Mouse (Mus musculus): ENCODE data around the gene Telo2. TPM values are rescaled to one million over a fixed set of nuclear protein-coding genes. Genes with fewer than 3 reads are reported as not detected.

Telo2 gene
- total RNA-seq, 2 experiments from 2014 or later, result 5.0 to 42.6 TPM

DNA sequence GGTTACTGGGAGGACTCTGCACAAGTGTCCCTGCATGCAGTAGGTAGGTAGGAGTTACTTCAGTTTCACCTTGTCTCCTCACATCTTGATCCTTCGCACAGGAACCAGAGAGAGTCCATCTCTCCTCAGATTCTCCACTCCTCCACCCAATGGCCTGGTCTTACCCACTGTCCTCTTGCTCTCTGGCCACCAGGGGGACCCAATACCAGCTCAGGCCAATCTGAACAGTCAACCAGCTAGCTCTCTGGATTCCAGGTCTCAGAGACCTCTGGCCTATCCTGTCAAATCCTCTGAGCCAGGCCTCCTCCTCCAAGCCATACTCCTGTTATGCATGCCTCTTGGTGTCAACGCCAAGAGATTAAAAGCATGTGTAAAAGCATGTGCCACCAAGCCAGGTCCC is 6.2 kb downstream of the Telo2 start:
- ATAC-seq (replicated peaks; ENCODE audit: low FRiP score, poor library complexity, severe bottlenecking), result peak; percentile 78

DNA sequence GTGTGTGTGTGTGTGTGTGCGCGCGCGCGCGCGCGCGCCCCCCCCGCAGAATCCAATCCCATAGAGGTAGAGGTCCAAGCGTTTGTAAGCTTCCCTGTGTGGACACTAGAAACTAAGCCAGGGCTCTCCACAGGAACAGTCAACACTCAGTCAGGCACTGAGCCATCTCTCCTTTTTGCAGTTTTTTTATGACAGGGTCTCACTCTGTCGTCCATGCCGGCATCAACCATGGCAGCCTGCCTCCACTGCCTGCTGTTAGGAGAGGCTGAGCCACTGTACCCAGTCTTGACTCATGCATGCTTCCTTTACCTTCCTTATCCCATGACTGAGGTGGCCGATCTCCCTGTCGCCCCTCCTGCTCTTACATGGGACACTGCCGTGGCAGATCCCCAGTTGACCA is 8.0 kb downstream of the Telo2 start:
- no peak for ATAC-seq (replicated peaks; ENCODE audit: low FRiP score, poor library complexity, severe bottlenecking)

DNA sequence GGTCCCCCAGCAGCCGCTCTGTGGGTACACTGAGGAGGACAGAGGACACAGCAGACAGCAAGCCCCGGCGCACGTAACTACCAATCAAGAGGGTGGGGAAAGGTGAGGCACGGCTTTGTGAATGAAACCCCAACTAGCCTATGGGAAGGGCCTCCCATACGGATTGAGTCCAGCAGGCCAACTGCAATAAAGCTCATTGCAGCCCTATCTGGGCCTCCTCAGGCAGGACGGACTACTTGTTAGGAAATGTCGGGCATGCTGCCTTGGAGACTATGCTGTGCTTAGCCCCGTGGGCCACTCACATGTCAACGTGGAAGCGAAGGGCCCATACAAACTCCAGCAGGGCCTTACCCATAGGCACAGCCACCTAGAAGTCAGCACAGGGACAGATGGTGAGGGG is 14.4 kb downstream of the Telo2 start:
- 0 out of 2 replicates have a peak, but pooled peaks have one; percentile 17 for ATAC-seq (replicated peaks; ENCODE audit: low FRiP score, poor library complexity, severe bottlenecking)

DNA sequence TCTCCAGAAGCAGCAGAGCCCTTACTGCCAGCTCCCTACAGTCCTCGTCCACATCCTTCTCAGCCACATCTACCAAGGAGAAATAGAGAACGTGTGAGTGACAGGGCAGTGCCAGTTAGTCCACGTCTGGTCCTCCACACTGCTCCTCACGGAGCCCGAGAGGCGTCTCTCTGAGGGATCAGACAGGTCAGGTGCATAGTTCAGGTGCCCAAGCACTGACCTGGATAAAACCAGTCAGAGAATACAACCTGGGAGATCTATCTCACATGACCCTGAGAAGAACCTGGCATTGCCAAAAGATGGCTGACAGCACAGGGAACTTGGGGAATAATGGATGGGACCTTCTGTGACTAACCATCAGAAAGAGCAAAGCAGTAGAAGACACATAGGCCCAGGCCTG is 15.7 kb downstream of the Telo2 start:
- ATAC-seq (replicated peaks; ENCODE audit: low FRiP score, poor library complexity, severe bottlenecking), result no peak

DNA sequence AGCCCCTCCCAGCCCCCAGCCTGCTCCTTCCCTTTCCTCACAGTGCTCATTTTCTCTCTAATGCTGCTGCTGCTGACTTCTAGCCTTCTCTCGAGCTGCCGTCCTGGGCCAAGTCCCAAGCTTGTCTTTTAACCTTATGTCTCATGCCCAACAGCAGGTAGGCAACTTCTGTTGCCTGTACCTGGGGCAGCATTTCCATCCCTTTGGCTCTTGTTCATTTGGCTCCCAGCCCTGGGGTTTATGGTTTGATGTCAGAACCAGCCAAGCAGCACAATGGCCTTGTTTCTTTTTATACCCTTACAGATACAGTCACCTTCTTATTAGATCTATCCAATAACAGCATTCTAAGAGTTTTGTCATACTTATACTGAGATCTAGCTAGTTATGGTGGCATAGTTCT is 19.5 kb downstream of the Telo2 start:
- ATAC-seq (replicated peaks; ENCODE audit: low FRiP score, poor library complexity, severe bottlenecking), result no peak

DNA sequence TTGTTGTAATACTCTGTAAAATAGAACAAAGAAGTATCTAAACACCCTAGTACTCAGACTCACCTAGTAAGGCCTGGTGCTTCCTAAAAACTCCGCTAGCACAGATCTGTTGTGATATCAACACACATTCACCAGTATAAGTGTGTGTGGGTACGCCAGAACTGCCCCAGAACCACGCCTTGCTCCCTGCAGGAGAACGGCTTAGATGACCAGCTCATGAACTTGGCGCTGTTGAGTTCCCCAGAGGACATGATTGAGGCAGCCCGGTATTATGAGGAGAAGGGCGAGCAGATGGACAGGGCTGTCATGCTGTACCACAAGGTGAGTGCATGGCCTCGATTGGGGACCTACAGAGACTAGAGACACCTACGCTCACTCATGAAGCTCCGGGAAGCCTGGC is 25.3 kb downstream of the Telo2 start:
- peak; percentile 26; the same call in 1 of the 2 replicates for ATAC-seq (replicated peaks; ENCODE audit: low FRiP score, poor library complexity, severe bottlenecking)

DNA sequence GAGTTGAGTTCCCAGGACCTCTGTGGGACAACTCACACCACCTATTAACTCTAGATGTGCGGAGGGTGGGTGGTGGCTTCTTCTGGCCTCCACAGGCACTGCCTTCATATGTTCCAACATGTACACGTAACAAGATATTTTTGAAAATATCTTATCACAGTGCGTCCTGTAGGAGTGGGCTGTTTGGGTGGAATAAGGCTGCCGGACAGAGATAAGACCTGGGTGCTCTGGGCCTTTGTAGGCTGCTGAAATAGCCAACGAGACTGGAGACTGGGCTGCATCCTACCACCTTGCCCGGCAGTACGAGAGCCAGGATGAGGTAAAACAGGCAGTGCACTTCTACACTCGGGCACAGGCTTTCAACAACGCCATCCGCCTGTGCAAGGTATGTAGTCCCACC is 26.6 kb downstream of the Telo2 start:
- peak; percentile 77 for ATAC-seq (replicated peaks; ENCODE audit: low FRiP score, poor library complexity, severe bottlenecking)

GRCm38 (mm10) chr17:25086724-25087123 is 29.0 kb downstream of the Telo2 start:
- ATAC-seq (replicated peaks; ENCODE audit: low FRiP score, poor library complexity, severe bottlenecking), result peak; percentile 62

DNA sequence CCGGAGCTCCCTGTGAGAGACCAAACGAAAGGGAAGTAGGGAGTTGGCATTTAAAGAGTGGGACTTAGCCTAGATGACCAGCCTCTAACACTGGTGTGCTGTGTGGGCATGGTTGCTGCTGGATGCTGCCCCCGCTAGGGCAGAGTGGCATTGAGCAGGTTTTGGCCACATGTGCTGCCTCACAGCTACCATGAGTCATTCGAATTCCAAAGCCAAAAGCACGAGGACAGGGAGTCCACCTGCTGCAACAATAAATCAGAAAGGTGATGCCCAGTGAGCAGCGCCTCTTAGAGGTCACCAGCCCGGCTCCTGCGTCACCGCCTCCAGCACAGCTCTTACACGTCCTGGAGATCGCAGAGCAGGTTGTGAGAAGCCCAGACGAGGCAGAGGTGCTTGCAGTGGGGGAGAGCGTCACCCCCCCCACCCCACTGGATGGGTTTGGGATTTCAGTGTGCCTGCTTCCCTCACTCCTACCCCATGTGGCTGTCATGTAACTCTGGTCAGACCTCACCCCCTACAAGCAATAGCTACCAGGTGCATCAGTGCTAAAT is 30.9 kb downstream of the Telo2 start:
- ATAC-seq (replicated peaks; ENCODE audit: low FRiP score, poor library complexity, severe bottlenecking), result no peak

- peak; percentile 58 for ATAC-seq (replicated peaks; ENCODE audit: low FRiP score, poor library complexity, severe bottlenecking)
Observed at GRCm38 (mm10) chr17:25083444-25083931, 32.3 kb downstream of the Telo2 start, which contains the start of gene Tmem204. Gene Tmem204 (minus strand): TSS chr17:25083591.

GRCm38 (mm10) chr17:25082887-25083286 is 32.9 kb downstream of the Telo2 start:
- no peak for ATAC-seq (replicated peaks; ENCODE audit: low FRiP score, poor library complexity, severe bottlenecking)

- ATAC-seq (replicated peaks; ENCODE audit: low FRiP score, poor library complexity, severe bottlenecking), result no peak
Observed at GRCm38 (mm10) chr17:25082081-25082847, 33.5 kb downstream of the Telo2 start.

DNA sequence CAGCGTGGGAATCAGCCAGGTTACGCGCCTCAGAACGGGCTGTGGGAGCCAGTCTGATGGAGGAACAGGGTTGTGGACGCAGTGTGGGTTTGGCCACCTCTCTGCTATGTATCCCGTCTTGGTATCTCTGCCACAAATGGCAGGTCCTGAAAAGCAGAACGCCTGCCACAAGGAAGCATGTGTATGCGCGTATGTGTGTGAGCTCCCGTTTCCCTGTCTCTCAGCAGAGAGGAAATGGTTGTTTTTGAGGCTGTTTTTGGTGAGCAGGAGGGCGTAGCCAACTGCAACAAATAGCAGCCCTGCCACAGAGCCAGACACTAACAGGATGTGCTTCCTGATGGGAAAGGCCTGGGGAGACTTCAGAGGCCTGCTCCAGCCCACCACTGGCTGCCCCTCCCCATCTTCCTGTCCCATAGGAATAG is 34.8 kb downstream of the Telo2 start:
- ATAC-seq (replicated peaks; ENCODE audit: low FRiP score, poor library complexity, severe bottlenecking), result no peak

GRCm38 (mm10) chr17:25080210-25080609 is 35.6 kb downstream of the Telo2 start:
- ATAC-seq (replicated peaks; ENCODE audit: low FRiP score, poor library complexity, severe bottlenecking), result no peak

- ATAC-seq (replicated peaks; ENCODE audit: low FRiP score, poor library complexity, severe bottlenecking), result no peak
Observed at GRCm38 (mm10) chr17:25077771-25078372, 37.9 kb downstream of the Telo2 start.

DNA sequence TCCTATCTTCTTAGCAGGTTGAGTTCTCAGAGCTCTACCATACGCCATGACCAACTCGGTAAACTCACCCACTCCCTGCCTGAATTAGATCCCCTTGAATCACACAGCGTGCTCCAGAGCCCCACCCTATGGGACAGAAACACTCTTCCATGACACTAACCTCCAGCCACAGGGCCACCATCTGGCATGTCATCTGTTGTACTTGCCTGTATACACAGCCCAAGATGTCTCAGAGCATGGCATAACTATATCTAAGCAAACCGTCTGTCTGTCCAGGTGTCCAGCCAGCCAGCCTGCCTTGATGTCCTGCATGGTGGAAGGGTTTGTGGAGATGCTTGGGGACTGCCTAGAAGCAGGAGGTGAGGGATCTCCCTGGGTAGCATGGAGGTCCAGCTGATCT is 38.9 kb downstream of the Telo2 start:
- no peak for ATAC-seq (replicated peaks; ENCODE audit: low FRiP score, poor library complexity, severe bottlenecking)

DNA sequence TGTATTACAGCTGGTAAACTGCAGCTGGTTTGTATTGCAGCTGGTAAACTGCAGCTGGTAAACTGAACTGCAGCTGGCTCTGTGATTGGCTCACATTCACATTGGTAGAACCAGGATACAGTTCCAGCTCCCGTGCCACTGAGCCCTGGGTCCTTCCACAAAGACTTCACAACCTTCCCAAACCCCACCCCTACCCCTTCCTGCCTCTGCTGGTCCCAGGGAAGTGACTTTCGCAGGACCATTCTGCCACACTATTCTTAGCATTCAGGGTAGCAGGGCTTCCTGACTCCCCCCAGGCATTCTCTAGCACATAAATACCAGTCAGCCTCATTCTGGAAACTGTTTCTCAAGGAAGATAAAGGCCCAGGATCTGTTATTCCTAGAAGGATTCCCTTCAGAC is 47.1 kb downstream of the Telo2 start:
- ATAC-seq (replicated peaks; ENCODE audit: low FRiP score, poor library complexity, severe bottlenecking), result no peak

DNA sequence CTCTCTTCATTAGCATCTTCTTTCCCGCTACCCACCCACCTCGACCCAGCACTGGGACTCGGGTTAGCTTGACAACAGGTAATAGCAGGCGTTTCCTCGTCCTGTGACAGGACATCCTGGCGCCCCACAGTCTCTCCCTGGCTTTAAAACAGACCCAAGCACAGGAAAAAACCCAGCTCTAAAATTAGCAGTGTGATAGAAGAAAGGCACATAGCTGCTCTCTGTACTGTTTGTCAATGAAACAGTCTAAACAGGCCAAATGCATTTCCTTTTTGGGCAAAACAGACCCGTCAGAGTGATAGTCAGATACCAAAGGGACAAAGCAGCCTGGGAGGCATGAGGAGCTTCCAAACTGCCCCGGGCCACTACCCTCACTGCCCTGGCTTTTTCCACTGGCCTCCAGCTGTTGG is 48.3 kb downstream of the Telo2 start:
- ATAC-seq (replicated peaks; ENCODE audit: low FRiP score, poor library complexity, severe bottlenecking), result no peak

- no peak for ATAC-seq (replicated peaks; ENCODE audit: low FRiP score, poor library complexity, severe bottlenecking)
Observed at GRCm38 (mm10) chr17:25066595-25066994, 49.2 kb downstream of the Telo2 start.

- no peak for ATAC-seq (replicated peaks; ENCODE audit: low FRiP score, poor library complexity, severe bottlenecking)
Observed at GRCm38 (mm10) chr17:25065189-25065588, 50.6 kb downstream of the Telo2 start.

DNA sequence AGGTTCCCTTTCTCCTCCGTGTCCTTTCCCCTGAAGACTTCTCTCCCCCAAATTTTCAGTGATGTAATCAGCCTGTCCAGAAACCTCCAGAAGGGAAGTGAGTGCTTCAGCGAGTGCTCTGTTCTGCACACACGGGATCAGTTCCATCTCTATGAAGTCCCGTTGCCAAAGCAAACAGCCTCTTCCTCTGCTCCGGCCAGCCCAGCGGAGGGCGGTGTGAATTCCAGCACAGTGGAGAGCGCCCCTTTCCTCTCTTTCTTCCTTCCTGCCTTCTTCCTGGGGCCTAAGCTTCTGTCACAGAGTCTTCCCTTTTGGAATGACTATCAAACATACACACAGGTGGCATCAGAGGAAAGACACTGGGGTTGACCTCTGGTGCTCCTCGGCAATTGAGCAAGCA is 51.4 kb downstream of the Telo2 start:
- ATAC-seq (replicated peaks; ENCODE audit: low FRiP score, poor library complexity, severe bottlenecking), result no peak

Measured in erythroid progenitor cell, adult 5-6 weeks (primary cell).